Mouse (Mus musculus): ENCODE measurements at regions not wholly inside any gene's neighbourhood (a gene's known extent, or its start where the extent isn't known, plus 50 kb on each side); places are given as distances from the start of the nearest gene placed in this dataset.

DNA sequence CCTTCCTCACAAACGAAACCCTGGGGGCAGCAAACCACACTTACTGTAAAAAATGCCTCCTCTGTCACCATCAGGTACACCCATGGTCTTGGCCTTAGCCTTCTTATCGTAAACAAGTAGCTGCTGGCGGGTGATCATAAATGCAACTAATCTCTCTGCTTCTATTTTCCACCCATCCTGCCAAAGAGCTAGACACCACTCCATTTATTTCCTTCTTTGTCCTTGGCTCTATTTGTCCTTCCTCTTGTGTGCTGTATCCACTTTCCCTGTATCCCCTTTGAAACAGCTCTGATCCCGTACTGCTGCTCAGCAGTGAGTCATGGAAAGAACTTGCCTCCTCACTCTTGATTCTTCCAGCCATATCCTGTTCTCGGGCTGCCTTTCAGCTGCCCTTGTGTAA, 108.3 kb upstream of the Kcnq5 start:
- Histone ChIP-seq H3K4me3 (no peak overlapping the region), H3K27ac (no peak overlapping the region)
- intact Hi-C loops (cut with DNase I) = no loop called here
- no peak for TF ChIP-seq CTCF (IDR thresholded peaks at IDR 0.05)
- DNase-seq (ENCODE audit: extremely low spot score in 1 of 2, low spot score in 2 of 2) = no peak
